Mouse (Mus musculus) cerebellum, adult 9-11 months (tissue): ENCODE data around the gene Sdsl.
"Not testable (repeated sequence)": the region's sequence is repeated elsewhere in the genome, so short reads cannot be mapped to it uniquely, and the experiment has no call there.

ENCODE experiments used
- DNase-seq: peaks from one replicate; pipeline ENCODE4 v3.0.0; 2022

Gene Sdsl

GRCm38 (mm10) chr5:120472770-120473169 lies at the start of gene Sdsl:
Gene Sdsl, minus strand, starts transcription at chr5:120472810.
- no peak for DNase-seq

- no peak for DNase-seq
Measured at GRCm38 (mm10) chr5:120517552-120517951, 44.9 kb upstream of the Sdsl start.

GRCm38 (mm10) chr5:120516221-120516984 lies 43.8 kb upstream of the Sdsl start:
- no peak for DNase-seq

- no peak for DNase-seq
Measured at GRCm38 (mm10) chr5:120515451-120515850, 42.8 kb upstream of the Sdsl start.

GRCm38 (mm10) chr5:120514754-120515153 lies 42.1 kb upstream of the Sdsl start:
- no peak for DNase-seq

- DNase-seq = no peak
Measured at GRCm38 (mm10) chr5:120514031-120514677, 41.5 kb upstream of the Sdsl start.

- DNase-seq = peak; percentile 31
Measured at GRCm38 (mm10) chr5:120512911-120513555, 40.4 kb upstream of the Sdsl start.

- peak; percentile 58 for DNase-seq
Measured at GRCm38 (mm10) chr5:120511643-120512220, 39.1 kb upstream of the Sdsl start.

GRCm38 (mm10) chr5:120510982-120511642 lies 38.5 kb upstream of the Sdsl start, which contains the start of gene Slc8b1:
Gene Slc8b1, plus strand, starts transcription at chr5:120511168.
- peak; percentile 91 for DNase-seq

GRCm38 (mm10) chr5:120507311-120507710 lies 34.7 kb upstream of the Sdsl start:
- no peak for DNase-seq

- no peak for DNase-seq
Measured at GRCm38 (mm10) chr5:120506490-120506889, 33.9 kb upstream of the Sdsl start.

- DNase-seq = no peak
Measured at GRCm38 (mm10) chr5:120505781-120506180, 33.2 kb upstream of the Sdsl start.

- DNase-seq = peak; percentile 87
Measured at GRCm38 (mm10) chr5:120505368-120505767, 32.8 kb upstream of the Sdsl start.

GRCm38 (mm10) chr5:120503144-120503795 lies 30.7 kb upstream of the Sdsl start, which contains the start of gene Plbd2:
Gene Plbd2, minus strand, starts transcription at chr5:120503625.
- peak; percentile 80 for DNase-seq

GRCm38 (mm10) chr5:120502675-120503143 lies 30.1 kb upstream of the Sdsl start:
- DNase-seq = no peak

- DNase-seq = peak; percentile 68
Measured at GRCm38 (mm10) chr5:120502147-120502621, 29.6 kb upstream of the Sdsl start.

- DNase-seq = not testable (repeated sequence)
Measured at GRCm38 (mm10) chr5:120500609-120501008, 28.0 kb upstream of the Sdsl start.

GRCm38 (mm10) chr5:120499202-120499601 lies 26.6 kb upstream of the Sdsl start:
- DNase-seq = no peak

- no peak for DNase-seq
Measured at GRCm38 (mm10) chr5:120497071-120497470, 24.5 kb upstream of the Sdsl start.

GRCm38 (mm10) chr5:120495703-120496226 lies 23.2 kb upstream of the Sdsl start:
- no peak for DNase-seq

- no peak for DNase-seq
Measured at GRCm38 (mm10) chr5:120495064-120495702, 22.6 kb upstream of the Sdsl start.
